Mouse (Mus musculus) heart, adult 2 months (tissue): ENCODE measurements at regions not wholly inside any gene's neighbourhood (a gene's known extent, or its start where the extent isn't known, plus 50 kb on each side); places are given as distances from the start of the nearest gene placed in this dataset.

Experiments used
- CTCF ChIP-seq: fragments of 200-600 bp; IDR thresholded peaks from 2 replicates; pipeline ENCODE4 v1.8.1; 2022; ENCODE audit warnings: antibody characterized with exemption, mild to moderate bottlenecking, moderate library complexity
- POLR2A ChIP-seq: fragments of 200-500 bp; IDR thresholded peaks from 2 replicates; pipeline ENCODE4 v1.6.1; 2011; ENCODE audit warnings: mild to moderate bottlenecking, low read depth, low read length, control low read depth; ENCODE audit not compliant: insufficient read depth

GRCm38 (mm10) chr19:56198474-56199236 is 88.3 kb upstream of the Habp2 start:
- no peak for TF ChIP-seq POLR2A
- no peak for TF ChIP-seq CTCF
